Mouse (Mus musculus): ENCODE results near the gene Pik3r5. TPM values are rescaled to one million over a fixed set of nuclear protein-coding genes. Genes with fewer than 3 reads are reported as not detected.

Gene Pik3r5
- 0.67 and 4.2 TPM in 2 replicates for total RNA-seq (2021)
- long read RNA-seq, experiment 1: 0 reads
- long read RNA-seq, experiment 2: 0 reads

DNA sequence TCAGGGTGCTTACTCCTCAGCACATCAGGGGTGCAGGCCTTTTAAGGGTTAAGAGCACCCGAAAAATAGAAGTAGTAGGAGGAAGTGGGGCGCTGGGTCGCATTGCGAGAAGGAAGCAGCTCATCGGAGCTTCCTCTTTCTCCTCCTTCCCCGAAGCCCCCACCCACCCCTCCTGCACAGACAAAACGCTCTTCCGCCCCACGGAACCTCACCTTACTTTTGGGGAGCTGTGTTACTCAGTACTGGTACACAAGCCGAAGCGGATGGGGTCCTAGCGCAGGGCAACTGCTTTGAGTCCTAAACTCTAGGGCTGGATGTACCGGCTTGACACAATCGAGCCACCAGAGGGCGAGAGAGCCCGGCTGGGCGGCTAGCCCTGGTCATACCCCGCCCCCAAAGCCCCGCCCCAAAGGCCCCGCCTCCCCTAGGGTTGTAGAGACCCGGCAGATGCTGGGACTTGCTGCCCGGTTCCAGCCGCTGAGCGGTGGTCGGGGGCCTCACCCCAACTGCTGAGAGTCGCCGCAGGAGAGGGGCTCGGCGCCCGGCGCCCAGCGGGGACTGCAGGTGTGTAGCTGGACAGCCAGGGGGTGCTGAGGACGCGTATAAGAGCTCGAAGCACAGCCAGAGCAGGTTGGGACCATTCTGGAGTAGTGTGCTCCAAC, at the start of gene Pik3r5:
TSS of gene Pik3r5 (plus strand) at position 423 of the 662 bp plus-strand sequence.
- peak; percentile 89 for DNase-seq

DNA sequence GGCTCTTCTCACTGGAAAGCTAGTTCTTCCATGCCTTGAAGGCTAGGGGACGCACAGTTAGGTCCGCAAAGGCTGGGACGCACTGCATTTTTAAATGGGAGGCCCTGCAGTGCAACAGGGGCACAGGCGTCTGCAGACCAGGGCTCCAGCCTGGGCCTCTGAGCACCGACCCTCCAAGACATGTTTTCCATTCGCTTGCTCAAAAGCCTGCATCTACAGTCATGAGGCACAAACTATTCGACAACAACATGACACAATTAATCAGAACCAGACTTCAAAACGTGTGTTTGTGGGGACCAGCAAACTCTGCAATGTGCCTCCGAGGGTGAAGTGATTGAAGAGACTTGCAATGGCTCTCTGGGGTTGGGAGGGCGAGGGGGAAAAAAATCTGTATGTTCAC, 48.4 kb upstream of the Pik3r5 start:
- DNase-seq: no peak

GRCm38 (mm10) chr11:68384131-68384530, 47.8 kb upstream of the Pik3r5 start:
- DNase-seq: no peak

DNA sequence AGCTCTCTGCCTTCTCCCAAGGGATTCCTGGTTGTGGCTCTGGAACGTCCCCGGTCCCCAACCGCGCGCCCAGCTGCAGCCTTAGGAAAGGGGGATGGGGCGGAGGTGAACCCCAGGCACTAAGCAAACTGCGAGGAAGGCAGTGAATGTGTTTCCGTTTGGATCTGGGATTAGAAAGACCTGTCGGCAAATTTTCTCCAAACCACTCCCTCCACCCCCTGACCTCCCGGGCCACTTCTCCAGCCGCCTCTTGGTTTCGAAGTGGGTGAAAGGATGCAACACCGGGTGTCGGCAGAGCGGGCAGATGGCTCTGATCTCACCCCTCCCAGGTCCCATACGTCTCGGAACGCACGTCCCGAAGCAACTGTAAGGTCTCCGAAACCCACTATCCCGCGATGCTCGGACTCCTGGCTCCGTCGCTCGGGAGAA, 47.3 kb upstream of the Pik3r5 start:
- no peak for DNase-seq

GRCm38 (mm10) chr11:68385021-68385821, 46.7 kb upstream of the Pik3r5 start:
- peak; percentile 67 for DNase-seq

DNA sequence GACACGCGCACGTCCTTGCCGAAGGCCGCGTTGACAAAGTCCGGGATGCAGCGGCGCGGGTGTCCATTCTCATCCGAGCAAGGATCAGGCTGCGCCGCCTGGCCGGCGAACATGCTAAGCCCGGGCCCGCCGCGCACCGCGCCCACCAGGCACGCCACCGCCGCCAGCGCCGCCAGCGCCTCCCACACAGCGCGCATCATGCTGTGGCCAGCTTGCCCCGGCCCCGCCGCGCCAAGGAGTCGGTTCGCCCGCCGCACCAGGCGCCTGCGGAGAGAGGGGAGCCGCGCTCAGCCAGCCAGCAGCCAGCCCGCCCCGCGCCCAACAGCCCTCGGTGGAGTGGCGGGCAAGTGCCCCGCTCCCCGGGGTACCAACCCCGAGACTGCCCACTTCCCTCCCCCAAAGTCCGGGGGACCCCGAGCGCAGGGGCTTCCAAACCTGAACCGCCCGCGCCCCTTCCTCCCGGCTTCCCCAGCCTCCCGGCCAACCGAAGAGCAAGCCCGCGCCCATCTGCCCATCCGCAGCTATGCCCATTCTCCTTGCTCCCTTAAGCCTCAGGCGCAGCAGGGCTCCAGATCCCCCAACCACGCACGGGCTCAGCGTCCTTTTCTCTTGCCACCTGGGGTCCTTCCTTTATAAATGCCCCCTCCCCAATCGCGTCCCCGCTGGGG, 45.9 kb upstream of the Pik3r5 start:
- peak; percentile 49 for DNase-seq

- peak; percentile 61 for DNase-seq
These were observed 45.1 kb upstream of the Pik3r5 start for GRCm38 (mm10) chr11:68386589-68387440.

- DNase-seq: no peak
These were observed 44.5 kb upstream of the Pik3r5 start for GRCm38 (mm10) chr11:68387441-68387760.

DNA sequence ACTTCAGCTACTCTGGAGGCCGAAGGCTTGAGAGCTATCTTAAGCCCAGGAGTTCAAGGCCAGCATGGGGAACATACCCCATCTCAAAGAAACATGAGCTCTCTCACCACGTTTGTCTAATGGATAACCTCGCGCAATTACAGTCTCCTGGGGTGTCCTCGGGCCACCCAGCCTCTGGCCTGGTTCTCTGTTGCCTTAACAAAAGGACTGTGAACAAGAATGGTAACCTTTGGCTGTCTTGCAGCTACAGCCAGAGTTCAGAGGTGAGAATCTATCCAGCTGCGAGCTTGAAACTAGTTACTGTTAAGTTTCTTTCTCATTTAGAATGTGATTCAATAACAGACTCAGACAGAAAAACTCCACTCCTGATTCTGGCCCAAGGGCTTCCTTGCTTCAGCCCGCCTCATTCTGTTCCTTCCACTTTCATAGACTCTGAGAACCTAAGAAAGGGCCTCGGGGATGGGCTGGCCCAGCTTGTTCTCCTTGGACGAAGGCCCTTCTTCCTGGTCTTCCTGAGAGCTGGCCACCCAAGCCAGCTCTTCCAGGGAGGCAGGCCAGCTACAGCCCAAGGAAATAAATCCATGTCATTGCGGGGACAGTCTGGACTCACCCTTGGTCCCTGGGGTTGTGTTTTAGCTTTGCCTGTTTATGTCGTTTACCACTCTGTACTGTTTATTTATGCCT, 43.8 kb upstream of the Pik3r5 start:
- DNase-seq: no peak

DNA sequence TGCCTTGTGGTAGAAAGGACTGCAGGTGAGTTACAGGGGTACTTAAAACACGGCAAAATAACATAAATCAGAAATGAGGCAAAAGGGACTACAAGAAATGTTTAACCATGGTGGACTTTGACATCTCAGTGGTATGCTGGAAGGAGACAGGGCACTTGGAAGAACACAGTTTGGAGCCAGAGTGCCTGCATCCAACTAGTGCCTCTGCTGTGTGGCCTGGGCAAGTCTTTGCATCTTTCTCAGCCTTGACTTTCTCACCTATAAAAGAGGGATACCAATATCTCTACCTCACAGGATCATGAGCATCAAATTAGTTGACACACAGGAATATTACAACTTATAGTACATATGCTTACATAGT, 43.3 kb upstream of the Pik3r5 start:
- DNase-seq: no peak

DNA sequence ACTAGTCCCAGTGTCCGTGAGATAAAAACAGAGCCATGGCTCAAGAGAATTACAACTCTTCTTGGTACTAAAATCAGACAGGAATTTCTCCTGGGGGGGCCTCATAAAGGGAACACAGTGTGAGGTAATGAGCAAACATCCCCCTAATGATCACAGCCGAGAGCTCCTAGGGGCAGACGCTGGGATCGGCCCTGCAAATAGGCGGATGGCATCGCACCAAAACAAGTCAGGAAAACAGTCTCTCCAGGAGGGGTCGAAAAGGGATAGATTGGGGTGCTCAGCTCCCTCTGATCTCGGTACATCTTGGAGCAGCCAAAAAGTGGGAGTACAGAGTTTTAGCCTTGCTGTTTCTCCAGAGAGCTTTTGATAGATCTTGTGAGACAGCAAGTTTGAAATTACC, 42.3 kb upstream of the Pik3r5 start:
- DNase-seq: no peak

DNA sequence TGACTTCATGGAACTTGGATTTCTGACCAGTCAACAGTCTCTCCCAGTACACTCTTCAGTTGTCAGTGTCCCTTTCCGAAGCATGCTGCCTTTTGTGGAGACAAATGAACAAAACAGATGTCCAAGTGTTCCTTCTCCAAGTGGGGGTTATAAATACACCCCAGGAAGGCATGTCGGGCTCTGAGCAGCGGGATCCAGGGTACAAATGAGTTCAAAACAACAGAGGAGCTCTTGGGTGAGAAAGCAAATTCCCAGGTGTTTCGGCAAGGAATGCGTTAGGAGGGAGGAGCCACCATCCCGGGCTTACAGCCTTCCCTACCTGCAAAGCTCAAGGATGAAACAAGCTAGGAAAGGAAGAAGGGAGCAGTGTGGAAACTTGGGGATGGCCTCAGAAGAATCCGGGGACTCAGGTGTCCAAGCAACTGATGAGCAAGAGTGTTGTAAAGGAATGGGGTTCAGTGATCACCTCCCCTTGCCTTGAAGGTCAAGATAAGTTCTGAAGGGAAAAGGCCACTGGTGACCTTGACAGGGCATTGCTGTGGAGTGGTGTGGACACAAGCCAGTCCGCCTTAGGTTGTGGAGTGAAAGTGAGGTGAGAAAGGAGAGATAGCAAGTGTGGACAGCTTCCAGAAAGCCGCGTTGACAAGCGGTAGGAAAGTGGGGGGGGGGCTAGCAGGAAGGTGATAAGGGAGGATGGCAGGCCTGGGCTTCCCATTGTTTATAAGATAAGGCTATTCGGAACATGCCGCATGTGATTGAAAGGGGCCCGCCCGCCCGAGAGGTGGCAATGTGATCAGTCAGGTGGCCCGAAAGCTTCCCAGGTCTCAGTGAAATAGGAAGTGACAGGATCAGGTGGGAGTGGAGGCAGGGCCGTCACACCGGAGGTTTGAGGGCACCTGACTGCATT, 41.3 kb upstream of the Pik3r5 start:
- no peak for DNase-seq

DNA sequence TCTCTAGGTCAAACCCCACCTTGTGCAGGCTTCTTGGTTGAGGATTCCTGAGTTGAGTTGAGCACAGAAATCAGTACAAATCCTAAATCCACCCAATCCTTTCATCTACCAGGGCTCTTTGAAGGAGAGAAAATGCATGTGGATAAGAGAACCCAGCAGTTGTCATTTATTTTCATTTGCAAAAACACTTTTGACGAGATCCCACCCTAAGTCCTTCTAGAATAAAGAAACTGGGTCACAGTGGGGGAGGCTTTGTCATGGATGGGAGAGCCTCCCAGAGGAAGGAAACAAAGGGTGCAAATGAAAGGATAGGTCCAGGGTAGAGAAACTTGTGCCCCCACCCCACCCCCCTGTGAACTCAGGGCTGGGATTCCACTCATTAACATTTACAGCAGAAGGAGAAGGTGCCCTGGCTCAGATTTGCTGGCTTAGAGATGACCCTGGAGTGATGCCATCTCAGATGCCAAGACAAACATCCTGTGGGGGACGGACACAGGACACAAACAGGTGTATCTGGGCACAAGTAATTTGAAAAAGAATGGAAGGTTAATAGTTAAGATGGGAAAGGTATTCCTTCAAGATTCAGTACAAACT, 37.9 kb upstream of the Pik3r5 start:
- DNase-seq: no peak

GRCm38 (mm10) chr11:68394749-68395148, 37.2 kb upstream of the Pik3r5 start:
- no peak for DNase-seq

GRCm38 (mm10) chr11:68395546-68395945, 36.4 kb upstream of the Pik3r5 start:
- no peak for DNase-seq

DNA sequence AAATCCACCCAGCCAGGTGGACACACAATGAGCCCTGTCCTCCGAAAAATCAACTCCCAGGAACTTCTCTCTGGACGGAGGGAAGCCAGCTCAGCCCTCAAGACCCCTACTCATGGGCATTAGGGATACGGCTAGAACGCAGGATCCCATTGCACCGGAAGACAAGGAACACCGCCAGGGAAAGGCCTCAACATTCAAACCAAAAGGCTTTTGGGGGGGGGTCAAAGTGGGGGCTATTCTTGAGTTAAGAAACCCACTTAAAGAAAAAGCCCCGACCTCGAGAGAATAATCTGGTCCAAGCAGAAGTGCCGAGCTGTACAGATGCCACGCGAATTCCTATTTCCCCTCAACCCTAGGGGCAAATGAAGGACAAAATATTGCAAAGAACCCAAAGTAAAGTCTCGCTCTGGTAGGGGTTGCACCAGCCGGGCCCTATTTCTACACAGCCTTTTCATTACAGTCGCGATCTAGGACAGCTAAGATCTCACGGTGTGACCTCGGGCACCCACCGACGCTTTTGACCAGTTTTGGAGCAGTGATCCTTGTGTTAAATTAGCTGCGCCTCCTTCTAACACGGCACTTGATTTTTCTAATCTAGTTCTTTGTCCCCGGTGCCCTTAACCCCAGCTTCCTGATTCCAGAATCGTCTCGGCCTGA, 32.9 kb upstream of the Pik3r5 start:
- DNase-seq: no peak

GRCm38 (mm10) chr11:68399548-68400020, 32.3 kb upstream of the Pik3r5 start:
- no peak for DNase-seq

- peak; percentile 65 for DNase-seq
These were observed 31.8 kb upstream of the Pik3r5 start for GRCm38 (mm10) chr11:68400021-68400671.

DNA sequence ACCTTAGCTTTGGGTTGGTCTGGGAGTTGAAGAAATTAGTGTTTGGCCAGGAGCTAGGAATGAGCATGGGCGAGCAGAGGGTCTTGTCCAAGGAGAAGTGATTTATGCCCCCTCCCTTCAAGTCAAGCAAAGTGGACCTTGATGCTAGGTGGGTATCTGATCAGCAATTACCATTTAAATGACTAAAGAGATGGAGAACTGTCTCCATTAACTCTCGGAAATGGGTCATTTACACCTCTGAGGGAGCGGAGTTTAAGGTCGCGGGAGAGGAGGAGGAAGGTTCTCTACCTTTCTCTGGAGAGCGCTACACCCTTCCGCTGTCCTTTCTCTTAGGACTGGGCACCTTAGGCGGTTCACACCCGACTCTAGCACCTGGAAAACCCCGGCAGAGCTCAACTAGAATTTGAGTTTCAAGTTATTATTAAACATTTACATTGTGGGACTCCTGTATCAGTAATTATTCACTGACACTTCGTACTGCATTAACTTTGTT, 31.1 kb upstream of the Pik3r5 start, which contains the start of gene Ntn1:
TSS of gene Ntn1 (minus strand) at position 97 of the 493 bp plus-strand sequence.
- no peak for DNase-seq

Data from adrenal gland, postnatal 14 days (tissue).